In genomic region chr14:16448269-16448987, GRCm38 (mm10) we compare ENCODE assay signal across 10 mouse cellular contexts.
A peak's percentile ranks its signal among the peaks of the same experiment; 100 is the strongest.
DNase-seq lines count a peak whose midpoint lies in the region; ATAC-seq and TF ChIP-seq lines count a peak whose summit lies in the region.
"Had no signal": no experiment of that assay in that cellular context is flagged by ENCODE, and none has a peak within 500 bp of the region (broad histone marks: within the 10 kb centered on the region; RNA-seq: fewer than 3 reads in every experiment).

No protein-coding gene starts in this region.

- WGBS in kidney, postnatal 0 days: 36% methylated on average over 4 of the region's 4 CpGs
- 42% methylated on average over 4 of the region's 4 CpGs for WGBS in limb, embryonic 13.5 days
- 19% methylated on average over 4 of the region's 4 CpGs for WGBS in neural tube, embryonic 15.5 days

- no peak for DNase-seq in kidney, postnatal 0 days (ENCODE audit: low spot score)
- DNase-seq in kidney, adult 8-10 months: no peak
- DNase-seq in fibroblast of lung, adult 2 months (ENCODE audit: low read depth): peak; percentile 25
- no peak for DNase-seq in gastrocnemius, postnatal 4 days (ENCODE audit: low spot score in 2 of 2)
- DNase-seq in adrenal gland, postnatal 25 days: no peak
- DNase-seq in cerebellum, adult 11-12 months: no peak

- no peaks in the 10 kb centered on the region for H3K4me1 ChIP-seq in kidney, postnatal 0 days (replicated peaks; ENCODE audit: insufficient read depth, low read length)
- H3K4me1 ChIP-seq in limb, embryonic 13.5 days: no peaks in the 10 kb centered on the region
- H3K4me1 ChIP-seq in neural tube, embryonic 15.5 days: peaks cover 11% of the 10 kb centered on the region

- H3K27ac ChIP-seq in kidney, postnatal 0 days: no peak overlapping the region
- H3K27ac ChIP-seq in limb, embryonic 13.5 days: no peak overlapping the region
- H3K27ac ChIP-seq in neural tube, embryonic 15.5 days (replicated peaks): peak overlapping the region; percentile 45; the same call in 1 of the 2 replicates
- H3K27ac ChIP-seq: macrophage had no signal

- peak; percentile 89 for ATAC-seq in kidney, postnatal 0 days (replicated peaks; ENCODE audit: low FRiP score, low read depth)
- peak; percentile 88 for ATAC-seq in limb, embryonic 13.5 days (ENCODE audit: low FRiP score, low read depth)
- ATAC-seq in neural tube, embryonic 15.5 days (ENCODE audit: low FRiP score): peak; percentile 75

- H3K27me3 ChIP-seq in kidney, postnatal 0 days (ENCODE audit: insufficient read depth, low read length): no peaks in the 10 kb centered on the region
- H3K27me3 ChIP-seq in limb, embryonic 13.5 days: no peaks in the 10 kb centered on the region
- H3K27me3 ChIP-seq in neural tube, embryonic 15.5 days (replicated peaks): no peaks in the 10 kb centered on the region

- H3K9ac ChIP-seq in kidney, postnatal 0 days (ENCODE audit: low read depth, low read length): no peak overlapping the region
- no peak overlapping the region for H3K9ac ChIP-seq in limb, embryonic 13.5 days
- no peak overlapping the region for H3K9ac ChIP-seq in neural tube, embryonic 15.5 days (replicated peaks)

- no peak overlapping the region for H3K4me2 ChIP-seq in kidney, postnatal 0 days (ENCODE audit: low read length)
- H3K4me2 ChIP-seq in limb, embryonic 13.5 days (replicated peaks): no peak overlapping the region
- no peak overlapping the region for H3K4me2 ChIP-seq in neural tube, embryonic 15.5 days

- no peak overlapping the region for H3K4me3 ChIP-seq in kidney, postnatal 0 days (replicated peaks; ENCODE audit: low read depth, low read length)
- H3K4me3 ChIP-seq in limb, embryonic 13.5 days: no peak overlapping the region
- H3K4me3 ChIP-seq in neural tube, embryonic 15.5 days (replicated peaks): no peak overlapping the region

- no peaks in the 10 kb centered on the region for H3K9me3 ChIP-seq in kidney, postnatal 0 days (replicated peaks; ENCODE audit: low read length)
- no peaks in the 10 kb centered on the region for H3K9me3 ChIP-seq in limb, embryonic 13.5 days
- no peaks in the 10 kb centered on the region for H3K9me3 ChIP-seq in neural tube, embryonic 15.5 days (replicated peaks)
- H3K9me3 ChIP-seq: G1E had no signal

- no peak for TF ChIP-seq CTCF in kidney, postnatal 0 days (IDR thresholded peaks at IDR 0.05; ENCODE audit: low read depth)

- H3K36me3 ChIP-seq in kidney, postnatal 0 days (ENCODE audit: insufficient read depth, low read length): no peaks in the 10 kb centered on the region
- H3K36me3 ChIP-seq in limb, embryonic 13.5 days: no peaks in the 10 kb centered on the region
- no peaks in the 10 kb centered on the region for H3K36me3 ChIP-seq in neural tube, embryonic 15.5 days
- H3K36me3 ChIP-seq: G1E had no signal
